Mouse (Mus musculus) cerebellum, adult 2 months (tissue): Measurements from ENCODE around the gene Pibf1.

Experiments used
- CTCF ChIP-seq: fragments of 200-500 bp; IDR thresholded peaks from 2 replicates; pipeline ENCODE4 v1.5.1; 2011; ENCODE audit warnings: low read depth, mild to moderate bottlenecking, control low read depth, low read length, moderate library complexity, borderline replicate concordance; ENCODE audit not compliant: insufficient read depth
- POLR2A ChIP-seq: fragments of 200-500 bp; IDR thresholded peaks from 2 replicates; pipeline ENCODE4 v1.6.1; 2011; ENCODE audit warnings: low read length, control low read depth, borderline replicate concordance; ENCODE audit not compliant: insufficient read depth

GRCm38 (mm10) chr14:99210431-99210830, 111.2 kb downstream of the Pibf1 start:
- no peak for TF ChIP-seq CTCF
- no peak for TF ChIP-seq POLR2A
